Mouse (Mus musculus) stomach, embryonic 15.5 days (tissue): ENCODE data around the gene Large2. TPM values are rescaled to one million over a fixed set of nuclear protein-coding genes. Genes with fewer than 3 reads are reported as not detected.

Source experiments
- ATAC-seq: fragments of 200-750 bp; cut with Nextera tagmentation; 2 replicates; pipeline ENCODE4 v1.8.0; 2017; ENCODE audit warnings: low read depth, moderate number of reproducible peaks, moderate TSS enrichment; ENCODE audit not compliant: insufficient read depth, low FRiP score
- H3K27ac ChIP-seq: fragments of 300-500 bp; sonication (generic); 2 replicates; pipeline ENCODE4 v1.5.1; 2015; ENCODE audit warnings: mild to moderate bottlenecking, inconsistent platforms
- H3K27me3 ChIP-seq: fragments of 300-500 bp; sonication (generic); replicated peaks from 2 replicates; pipeline ENCODE4 v1.6.1; 2015; ENCODE audit warnings: inconsistent platforms
- H3K36me3 ChIP-seq: fragments of 300-500 bp; sonication (generic); 2 replicates; pipeline ENCODE4 v1.6.1; 2015; ENCODE audit warnings: inconsistent platforms
- H3K4me1 ChIP-seq: fragments of 300-500 bp; sonication (generic); 2 replicates; pipeline ENCODE4 v1.6.1; 2015; ENCODE audit warnings: inconsistent platforms
- H3K4me2 ChIP-seq: fragments of 300-500 bp; sonication (generic); 2 replicates; pipeline ENCODE4 v1.6.1; 2015; ENCODE audit warnings: mild to moderate bottlenecking, inconsistent platforms
- H3K4me3 ChIP-seq: fragments of 300-500 bp; sonication (generic); replicated peaks from 2 replicates; pipeline ENCODE4 v1.5.1; 2015; ENCODE audit warnings: inconsistent platforms
- H3K9ac ChIP-seq: fragments of 300-500 bp; sonication (generic); 2 replicates; pipeline ENCODE4 v1.6.1; 2015; ENCODE audit warnings: inconsistent platforms
- H3K9me3 ChIP-seq: fragments of 300-500 bp; sonication (generic); 2 replicates; pipeline ENCODE4 v1.6.1; 2016; ENCODE audit warnings: inconsistent platforms
- WGBS: fragments of 180-500 bp; shearing (Covaris S2); methylation state at CpG from one replicate; pipeline ENCODE4 v1.1.7; 2015; 5-methylcytosine and 5-hydroxymethylcytosine counted together
- polyA plus RNA-seq: library from polyadenylated mRNA; unstranded; fragments of >200 nt; fragmentation: Nextera tagmentation; extraction: Ambion mirVana; gene quantifications from 2 replicates; pipeline ENCODE4 v1.2.1, GENCODE M21; 2015

Large2 gene
- 13.4 and 13.9 TPM in 2 replicates for polyA plus RNA-seq

DNA sequence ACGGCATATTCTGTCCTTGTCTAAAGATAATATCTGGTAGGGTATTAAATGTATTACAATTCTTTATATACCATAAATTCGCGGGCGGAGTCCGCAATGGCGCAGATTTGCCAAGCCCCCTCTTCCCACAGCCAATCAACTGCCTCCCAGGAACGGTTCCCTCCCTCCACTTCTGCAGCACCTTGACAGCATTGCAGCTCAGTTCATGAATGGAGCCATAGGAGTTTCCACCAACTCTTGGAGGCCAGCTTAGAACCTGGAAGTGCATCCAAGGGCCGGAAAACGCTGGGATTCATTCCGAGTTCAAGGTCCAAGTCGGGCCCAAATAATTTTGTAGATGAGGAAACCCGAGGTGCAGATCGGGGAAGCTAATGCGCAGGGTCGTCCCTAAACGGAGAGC, at the start of gene Large2, which contains the start of gene Pex16:
Large2 (minus strand) TSS at position 356 of the 400 bp plus-strand sequence.
Pex16 (plus strand) TSS at position 163 of the 400 bp plus-strand sequence.
- Histone ChIP-seq H3K4me1 (peaks cover 45% of the 10 kb centered on the region), H3K9me3 (no peaks in the 10 kb centered on the region)
- under 1% methylated on average over 16 of the region's 16 CpGs for WGBS

DNA sequence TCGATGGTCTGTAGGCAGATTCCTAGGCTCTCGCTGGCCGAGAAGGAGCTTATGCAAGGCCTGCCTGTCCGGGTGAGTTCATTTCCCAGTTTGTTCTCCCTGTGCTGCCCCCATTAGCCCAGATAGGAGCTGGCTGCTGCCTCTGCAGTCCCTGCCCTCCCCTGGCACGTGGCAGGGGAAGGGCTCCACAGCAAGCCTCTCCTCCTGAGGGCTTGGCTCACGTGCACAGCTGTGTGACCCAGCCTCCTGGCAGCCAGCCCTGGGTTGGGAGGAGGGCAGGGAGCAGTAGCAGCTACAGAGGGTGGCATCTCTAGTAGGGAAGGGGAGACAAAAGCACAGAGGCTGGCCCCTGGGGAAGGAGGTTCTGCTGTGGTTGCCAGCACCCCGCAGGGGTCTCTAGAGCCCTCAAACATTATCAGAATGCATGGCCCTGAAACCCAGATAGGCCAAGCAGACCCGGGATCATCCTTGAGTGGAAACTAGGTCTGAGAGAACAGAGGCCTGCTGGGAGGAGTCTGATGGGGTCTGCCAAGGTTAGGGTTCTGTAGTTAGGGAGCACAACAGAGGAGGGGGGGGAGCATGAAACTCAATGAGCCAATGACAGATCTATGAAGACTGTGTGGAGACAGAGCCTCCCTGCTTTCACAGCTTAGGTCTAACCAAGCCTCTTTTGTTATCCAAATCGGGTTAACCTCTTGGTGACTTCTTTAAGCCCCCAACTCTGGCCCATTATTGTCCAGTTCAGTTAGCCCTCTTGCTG, 49.2 kb upstream of the Large2 start:
- Histone ChIP-seq H3K4me2 (no peak overlapping the region), H3K27ac (peak overlapping the region; percentile 70), H3K9me3 (no peaks in the 10 kb centered on the region), H3K4me1 (peaks cover 45% of the 10 kb centered on the region), H3K27me3 (no peaks in the 10 kb centered on the region), H3K36me3 (peaks cover 28% of the 10 kb centered on the region; the same call in 1 of the 2 replicates), H3K4me3 (no peak overlapping the region), H3K9ac (no peak overlapping the region)
- 73% methylated on average over 9 of the region's 9 CpGs for WGBS
- ATAC-seq, result peak; percentile 37; the same call in 1 of the 2 replicates

More for the DNA sequence above, at the start of gene Large2, which contains the start of gene Pex16:
- H3K4me2 ChIP-seq, result peak within 1 kb of the TSS; percentile 88
- peak within 1 kb of the TSS; percentile 57 for H3K9ac ChIP-seq
- H3K4me3 ChIP-seq, result peak within 1 kb of the TSS; percentile 77
- peaks cover 15% of the 10 kb centered on the region for H3K36me3 ChIP-seq
- ATAC-seq, result no peak
- peak within 1 kb of the TSS; percentile 96 for H3K27ac ChIP-seq
- H3K27me3 ChIP-seq, result no peaks in the 10 kb centered on the region; the same call in 1 of the 2 replicates

DNA sequence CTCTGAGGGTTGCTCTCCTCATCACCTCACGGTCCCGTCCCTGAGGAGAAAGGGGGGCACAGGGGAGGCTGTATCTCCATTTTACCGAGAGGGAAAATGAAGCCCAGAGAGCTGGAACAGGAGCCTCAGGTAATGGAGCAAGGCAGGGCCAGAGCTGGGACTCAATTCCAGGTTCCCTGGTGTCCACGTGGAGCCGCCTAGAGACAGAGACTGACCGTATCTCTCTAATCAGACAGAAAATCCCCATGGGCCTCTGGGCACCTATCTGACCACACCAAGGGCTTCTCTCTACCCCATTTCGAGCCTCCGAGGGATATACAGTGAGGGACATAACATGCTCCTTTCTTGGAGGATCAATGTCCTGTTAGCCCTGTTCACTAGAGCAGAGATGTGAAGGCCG, 48.5 kb upstream of the Large2 start:
- WGBS, result 93% methylated on average over 9 of the region's 9 CpGs
- no peak for ATAC-seq
- H3K4me2 ChIP-seq, result no peak overlapping the region
- peaks cover 34% of the 10 kb centered on the region for H3K36me3 ChIP-seq
- peaks cover 43% of the 10 kb centered on the region for H3K4me1 ChIP-seq
- H3K27me3 ChIP-seq, result no peaks in the 10 kb centered on the region
- 0 out of 2 replicates have a peak overlapping the region, but pooled peaks have one; percentile 70 for H3K27ac ChIP-seq
- no peak overlapping the region for H3K9ac ChIP-seq
- no peaks in the 10 kb centered on the region for H3K9me3 ChIP-seq
- H3K4me3 ChIP-seq, result no peak overlapping the region

DNA sequence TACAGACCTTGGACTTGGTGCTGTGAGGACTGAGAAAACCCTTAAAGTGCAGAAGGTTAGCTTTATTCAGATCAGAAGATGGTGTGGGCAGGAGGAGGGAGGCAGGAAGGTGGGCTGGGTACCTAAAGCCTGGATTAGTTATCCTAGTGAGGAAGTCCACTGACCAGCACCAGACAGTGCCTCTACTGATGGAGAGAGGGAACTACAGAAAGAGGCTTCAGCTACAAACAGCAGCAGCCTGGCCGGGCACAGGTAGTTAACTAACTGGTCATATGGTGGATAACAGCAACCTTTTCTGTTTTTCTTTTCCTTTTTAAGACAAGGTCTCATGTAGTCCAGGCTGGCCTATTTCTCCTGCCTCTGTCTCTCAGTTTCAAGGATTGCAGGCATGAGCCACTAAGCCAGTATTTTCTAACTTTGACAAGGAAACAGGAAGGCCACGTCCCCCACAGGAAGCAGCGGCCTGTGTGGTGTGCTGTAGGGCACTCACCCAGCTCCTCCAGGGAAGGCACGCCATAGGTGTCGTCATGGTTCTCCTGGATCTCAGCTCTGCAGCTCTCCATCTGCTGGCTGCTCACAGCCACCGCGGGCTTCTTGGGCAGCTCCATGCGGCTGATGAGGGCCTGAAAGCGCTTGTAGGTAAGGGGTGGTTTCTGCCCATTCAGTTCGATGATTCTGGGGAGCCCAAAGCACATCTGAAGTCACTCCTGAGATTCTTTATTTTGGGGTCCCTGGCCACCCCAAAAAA, 47.9 kb upstream of the Large2 start:
- H3K4me2 ChIP-seq, result no peak overlapping the region
- peaks cover 38% of the 10 kb centered on the region for H3K4me1 ChIP-seq
- H3K36me3 ChIP-seq, result peaks cover 37% of the 10 kb centered on the region
- H3K4me3 ChIP-seq, result no peak overlapping the region
- ATAC-seq, result no peak
- 70% methylated on average over 10 of the region's 10 CpGs for WGBS
- H3K27me3 ChIP-seq, result no peaks in the 10 kb centered on the region
- H3K9ac ChIP-seq, result no peak overlapping the region
- H3K9me3 ChIP-seq, result no peaks in the 10 kb centered on the region
- no peak overlapping the region for H3K27ac ChIP-seq

DNA sequence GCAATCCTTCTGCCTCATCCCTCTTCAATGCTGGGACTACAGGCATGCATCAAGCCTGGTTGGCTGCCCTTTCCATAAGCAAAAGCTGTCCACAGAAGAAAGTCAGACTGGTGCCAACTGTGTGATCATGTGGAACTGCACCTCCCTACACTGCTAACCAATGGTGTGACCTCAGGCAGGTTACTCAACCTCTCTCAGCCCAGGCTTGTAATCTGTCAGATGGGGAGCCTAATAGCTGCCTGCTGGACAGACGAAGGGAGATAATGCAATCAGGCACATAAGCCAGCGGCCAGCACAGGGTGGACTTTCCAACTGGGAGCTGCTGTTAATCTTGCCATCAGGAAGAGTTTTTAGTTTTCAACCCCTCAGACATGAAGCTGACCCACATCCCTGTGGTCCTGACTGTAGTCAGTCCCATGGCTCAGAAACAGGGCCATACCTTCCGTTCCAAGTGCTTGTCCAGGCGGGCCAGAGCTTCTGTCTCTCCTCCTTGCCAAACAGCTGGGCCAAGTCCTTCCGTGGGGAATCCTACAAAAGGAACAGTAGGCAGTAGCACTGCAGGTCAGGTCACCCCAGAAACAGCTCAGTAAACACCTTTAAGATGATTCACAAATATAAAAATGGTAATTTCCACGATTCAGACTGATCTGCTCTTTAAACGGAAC, 47.2 kb upstream of the Large2 start:
- no peak overlapping the region for H3K4me3 ChIP-seq
- 90% methylated on average over 7 of the region's 7 CpGs for WGBS
- H3K36me3 ChIP-seq, result peaks cover 37% of the 10 kb centered on the region

DNA sequence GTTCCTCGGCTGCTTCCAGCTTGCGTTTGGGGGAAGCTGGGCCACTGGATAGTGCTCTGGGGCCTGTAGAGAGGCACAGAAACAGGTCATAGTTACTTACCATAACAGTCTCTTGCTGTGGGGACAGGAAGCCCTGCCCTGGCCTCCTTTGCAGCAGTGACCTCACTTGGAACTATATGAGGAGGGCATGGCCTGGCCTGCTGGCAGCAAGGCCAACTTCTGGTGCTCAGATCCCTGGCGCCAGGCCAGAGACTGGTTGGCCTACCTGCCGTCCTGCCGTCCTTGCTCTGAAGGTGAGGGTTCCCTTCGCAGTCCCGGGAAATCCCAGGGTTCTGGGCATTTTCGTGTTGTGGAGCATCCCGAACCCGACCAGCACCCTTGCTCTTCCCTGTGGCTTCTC, 37.0 kb upstream of the Large2 start:
- no peak for ATAC-seq
- no peaks in the 10 kb centered on the region for H3K27me3 ChIP-seq
- 89% methylated on average over 10 of the region's 10 CpGs for WGBS

More for the DNA sequence above, 47.2 kb upstream of the Large2 start:
- H3K4me1 ChIP-seq, result peaks cover 33% of the 10 kb centered on the region
- H3K9me3 ChIP-seq, result no peaks in the 10 kb centered on the region
- no peaks in the 10 kb centered on the region for H3K27me3 ChIP-seq
- ATAC-seq, result no peak
- H3K9ac ChIP-seq, result no peak overlapping the region
- H3K27ac ChIP-seq, result no peak overlapping the region
- no peak overlapping the region for H3K4me2 ChIP-seq

DNA sequence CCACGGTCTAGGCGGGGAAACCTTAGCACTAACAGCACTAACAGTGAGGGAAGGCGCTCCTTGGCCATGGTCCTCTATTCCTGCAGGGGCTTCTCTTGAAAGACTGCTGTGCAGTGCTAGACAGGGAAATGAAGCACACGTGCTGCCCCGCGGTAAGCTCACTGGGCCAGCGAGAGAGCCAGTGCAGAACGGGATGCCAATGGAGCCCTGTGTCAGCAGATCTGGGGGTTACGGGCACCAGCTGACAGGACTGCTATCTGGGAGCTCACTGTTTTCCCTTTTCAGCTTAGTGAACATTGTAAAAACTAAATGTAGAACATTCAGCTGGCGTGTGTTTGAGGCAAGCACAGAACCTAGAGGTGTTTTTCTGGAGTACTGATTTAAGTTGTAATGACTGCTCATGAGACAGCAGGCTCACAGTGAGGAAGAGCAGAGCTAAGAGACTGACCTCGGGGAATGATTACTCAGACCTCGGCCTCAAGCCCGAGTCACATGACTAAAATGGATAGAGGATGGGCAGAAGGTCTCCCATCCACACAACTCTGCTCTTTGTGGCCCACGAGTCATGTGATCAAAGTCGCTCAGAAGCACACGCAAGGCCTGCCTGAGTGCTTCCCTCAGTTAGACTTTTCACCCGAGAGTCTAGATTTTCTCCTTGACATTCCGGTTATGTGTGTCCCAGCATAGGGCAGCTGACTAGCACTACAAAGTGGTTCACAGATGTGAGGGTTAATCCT, 33.8 kb upstream of the Large2 start:
- Histone ChIP-seq H3K4me1 (no peaks in the 10 kb centered on the region), H3K4me2 (no peak overlapping the region), H3K9ac (no peak overlapping the region), H3K27ac (no peak overlapping the region), H3K27me3 (no peaks in the 10 kb centered on the region), H3K36me3 (peaks cover 62% of the 10 kb centered on the region), H3K9me3 (no peaks in the 10 kb centered on the region), H3K4me3 (no peak overlapping the region)
- ATAC-seq, result no peak
- 87% methylated on average over 18 of the region's 18 CpGs for WGBS

More for the DNA sequence above, 37.0 kb upstream of the Large2 start:
- peaks cover 74% of the 10 kb centered on the region for H3K36me3 ChIP-seq
- no peaks in the 10 kb centered on the region for H3K9me3 ChIP-seq
- H3K4me1 ChIP-seq, result no peaks in the 10 kb centered on the region
- no peak overlapping the region for H3K4me3 ChIP-seq
- H3K9ac ChIP-seq, result no peak overlapping the region
- no peak overlapping the region for H3K4me2 ChIP-seq
- no peak overlapping the region for H3K27ac ChIP-seq

DNA sequence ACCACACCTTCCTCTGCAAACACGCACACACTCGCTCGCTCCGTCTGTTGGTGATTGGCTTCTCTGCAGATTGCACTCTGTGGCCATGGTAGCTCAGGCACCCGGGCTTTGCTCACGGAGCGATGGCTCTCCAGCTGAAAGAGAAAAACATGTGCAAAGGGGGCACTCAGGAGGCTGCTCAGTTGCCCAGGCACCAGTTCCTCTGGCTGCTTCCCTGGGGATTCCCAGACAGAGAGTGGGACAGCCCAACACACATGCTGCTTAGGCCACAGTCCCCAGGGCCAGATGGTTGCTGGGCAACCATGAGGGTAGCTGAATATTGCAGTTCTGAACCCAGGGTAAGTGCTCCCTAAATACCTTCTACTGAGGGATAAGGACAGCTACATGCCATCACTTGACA, 31.0 kb upstream of the Large2 start:
- H3K4me3 ChIP-seq, result no peak overlapping the region
- peaks cover 3% of the 10 kb centered on the region; the same call in 1 of the 2 replicates for H3K4me1 ChIP-seq
- peaks cover 39% of the 10 kb centered on the region for H3K36me3 ChIP-seq
- 0 out of 2 replicates have a peak, but pooled peaks cover 2% of the 10 kb centered on the region for H3K27me3 ChIP-seq
- no peak overlapping the region for H3K4me2 ChIP-seq
- ATAC-seq, result no peak
- WGBS, result 80% methylated on average over 7 of the region's 7 CpGs
- no peak overlapping the region for H3K27ac ChIP-seq
- no peaks in the 10 kb centered on the region for H3K9me3 ChIP-seq
- H3K9ac ChIP-seq, result no peak overlapping the region

DNA sequence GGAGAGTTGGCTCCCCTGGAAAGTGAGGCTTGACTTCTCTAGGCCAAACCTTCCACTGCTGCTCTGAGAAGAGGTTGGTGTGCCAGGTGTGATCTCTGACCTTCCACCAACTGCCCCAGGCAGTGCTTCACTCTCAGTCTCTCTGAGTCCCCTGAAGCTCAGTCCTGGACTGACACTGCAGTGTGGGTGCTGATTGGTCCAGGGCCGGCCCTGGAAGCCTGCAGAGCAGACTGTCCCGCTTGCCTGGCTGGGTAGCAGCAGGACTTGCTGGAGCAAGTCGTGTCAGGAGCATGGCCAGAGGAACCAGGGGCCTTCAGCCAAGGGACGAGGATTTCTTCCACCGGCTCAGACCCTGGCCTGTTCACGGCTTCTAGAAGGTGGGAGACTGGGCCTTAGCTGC, 30.1 kb upstream of the Large2 start:
- Histone ChIP-seq H3K9ac (no peak overlapping the region), H3K27me3 (peaks cover 6% of the 10 kb centered on the region; the same call in 1 of the 2 replicates), H3K36me3 (peaks cover 29% of the 10 kb centered on the region), H3K4me3 (no peak overlapping the region), H3K27ac (no peak overlapping the region), H3K4me1 (peaks cover 3% of the 10 kb centered on the region; the same call in 1 of the 2 replicates), H3K4me2 (no peak overlapping the region), H3K9me3 (no peaks in the 10 kb centered on the region)
- WGBS, result 80% methylated on average over 6 of the region's 6 CpGs
- no peak for ATAC-seq

DNA sequence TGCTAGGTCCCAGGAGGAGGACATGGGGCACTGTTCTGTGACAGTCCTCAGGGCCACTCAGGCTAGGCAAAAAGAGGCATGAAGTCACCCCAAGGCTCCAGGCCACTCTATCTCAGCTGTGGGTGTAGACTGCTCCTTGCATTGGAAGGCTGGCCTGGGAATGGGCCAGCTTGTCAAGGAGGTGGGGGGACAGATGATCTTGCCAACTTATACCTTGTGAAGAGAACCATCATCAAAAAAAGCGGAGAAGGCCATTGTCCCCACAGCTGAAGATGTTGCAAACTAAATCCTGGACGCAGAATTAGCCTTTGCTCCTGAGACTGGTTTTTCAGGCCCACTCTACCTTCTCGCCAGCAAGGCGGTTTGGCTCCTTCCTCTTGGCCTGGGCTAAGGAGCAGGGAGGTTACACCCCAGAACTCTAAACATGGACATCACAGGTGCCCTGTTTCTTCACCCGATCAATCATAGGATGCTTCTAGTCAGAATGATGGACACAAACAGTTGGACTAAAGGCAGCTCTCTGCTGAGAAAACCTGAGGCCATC, 29.2 kb upstream of the Large2 start:
- Histone ChIP-seq H3K4me1 (peaks cover 3% of the 10 kb centered on the region; the same call in 1 of the 2 replicates), H3K27ac (no peak overlapping the region), H3K9me3 (no peaks in the 10 kb centered on the region), H3K27me3 (peaks cover 8% of the 10 kb centered on the region; the same call in 1 of the 2 replicates), H3K9ac (no peak overlapping the region), H3K4me3 (no peak overlapping the region), H3K4me2 (no peak overlapping the region), H3K36me3 (peaks cover 21% of the 10 kb centered on the region)
- WGBS, result 84% methylated on average over 5 of the region's 5 CpGs
- ATAC-seq, result no peak
